Mouse (Mus musculus): ENCODE measurements around the gene Dhrs1. TPM values are rescaled to one million over a fixed set of nuclear protein-coding genes. Genes with fewer than 3 reads are reported as not detected.
"Not testable (repeated sequence)": the region's sequence is repeated elsewhere in the genome, so short reads cannot be mapped to it uniquely, and the experiment has no call there.

Dhrs1 gene
- polyA plus RNA-seq, 1 experiment from 2014 or later, result 70.8 TPM

GRCm38 (mm10) chr14:55768555-55768954 is 23.1 kb upstream of the Dhrs1 start:
- no peak for ATAC-seq (ENCODE audit: low FRiP score)
- 93% methylated on average over 6 of the region's 6 CpGs for WGBS
- no peak overlapping the region for H3K4me2 ChIP-seq (replicated peaks)
- no peak for DNase-seq (ENCODE audit: low spot score)
- H3K4me3 ChIP-seq (replicated peaks; ENCODE audit: low read length), result no peak overlapping the region
- peaks cover 55% of the 10 kb centered on the region for H3K27me3 ChIP-seq (ENCODE audit: control insufficient read depth, insufficient read depth, low read length)
- H3K27ac ChIP-seq, result no peak overlapping the region
- no peaks in the 10 kb centered on the region for H3K9me3 ChIP-seq (ENCODE audit: control insufficient read depth, low read length)
- H3K9ac ChIP-seq, result no peak overlapping the region
- H3K4me1 ChIP-seq (replicated peaks; ENCODE audit: control insufficient read depth, insufficient read depth, low read length), result 0 out of 2 replicates have a peak, but pooled peaks cover 5% of the 10 kb centered on the region
- no peaks in the 10 kb centered on the region for H3K36me3 ChIP-seq (replicated peaks; ENCODE audit: control insufficient read depth, insufficient read depth)

DNA sequence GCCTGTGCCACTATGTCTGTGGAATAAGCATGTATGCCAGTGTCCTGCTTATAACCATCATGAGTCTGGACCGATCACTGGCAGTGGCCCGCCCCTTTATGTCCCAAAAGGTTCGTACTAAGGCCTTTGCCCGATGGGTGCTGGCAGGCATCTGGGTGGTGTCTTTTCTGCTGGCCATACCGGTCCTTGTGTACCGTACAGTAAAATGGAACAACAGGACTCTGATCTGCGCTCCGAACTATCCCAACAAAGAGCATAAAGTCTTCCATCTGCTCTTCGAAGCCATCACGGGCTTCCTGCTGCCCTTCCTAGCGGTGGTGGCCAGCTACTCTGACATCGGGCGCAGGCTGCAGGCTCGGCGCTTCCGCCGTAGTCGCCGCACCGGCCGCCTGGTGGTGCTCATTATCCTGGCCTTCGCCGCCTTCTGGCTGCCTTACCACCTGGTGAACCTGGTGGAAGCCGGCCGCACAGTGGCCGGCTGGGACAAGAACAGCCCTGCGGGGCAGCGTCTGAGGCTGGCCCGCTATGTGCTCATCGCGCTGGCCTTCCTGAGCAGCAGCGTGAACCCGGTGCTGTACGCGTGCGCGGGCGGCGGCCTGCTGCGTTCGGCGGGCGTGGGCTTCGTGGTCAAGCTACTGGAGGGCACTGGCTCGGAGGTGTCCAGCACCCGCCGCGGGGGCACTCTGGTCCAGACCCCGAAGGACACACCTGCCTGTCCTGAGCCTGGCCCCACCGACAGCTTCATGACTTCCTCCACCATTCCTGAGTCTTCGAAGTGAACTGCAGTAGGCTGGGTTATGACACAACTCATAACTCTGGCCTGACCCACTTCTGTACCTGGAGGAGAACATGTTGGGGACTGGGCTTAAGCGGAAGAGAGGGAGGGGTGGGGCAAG is 22.3 kb upstream of the Dhrs1 start:
- no peaks in the 10 kb centered on the region for H3K36me3 ChIP-seq (replicated peaks; ENCODE audit: control insufficient read depth, insufficient read depth)
- H3K27me3 ChIP-seq (ENCODE audit: control insufficient read depth, insufficient read depth, low read length), result peaks cover 60% of the 10 kb centered on the region
- H3K4me1 ChIP-seq (replicated peaks; ENCODE audit: control insufficient read depth, insufficient read depth, low read length), result peaks cover 8% of the 10 kb centered on the region; the same call in 1 of the 2 replicates
- H3K4me3 ChIP-seq (replicated peaks; ENCODE audit: low read length), result peak overlapping the region; percentile 25
- ATAC-seq (ENCODE audit: low FRiP score) (peak; percentile 79), DNase-seq (ENCODE audit: low spot score) (peak; percentile 62)
- peak overlapping the region; percentile 46 for H3K9ac ChIP-seq
- WGBS, result 15% methylated on average over 52 of the region's 52 CpGs
- no peak overlapping the region for H3K27ac ChIP-seq
- H3K4me2 ChIP-seq (replicated peaks), result peak overlapping the region; percentile 55
- no peaks in the 10 kb centered on the region for H3K9me3 ChIP-seq (ENCODE audit: control insufficient read depth, low read length)

DNA sequence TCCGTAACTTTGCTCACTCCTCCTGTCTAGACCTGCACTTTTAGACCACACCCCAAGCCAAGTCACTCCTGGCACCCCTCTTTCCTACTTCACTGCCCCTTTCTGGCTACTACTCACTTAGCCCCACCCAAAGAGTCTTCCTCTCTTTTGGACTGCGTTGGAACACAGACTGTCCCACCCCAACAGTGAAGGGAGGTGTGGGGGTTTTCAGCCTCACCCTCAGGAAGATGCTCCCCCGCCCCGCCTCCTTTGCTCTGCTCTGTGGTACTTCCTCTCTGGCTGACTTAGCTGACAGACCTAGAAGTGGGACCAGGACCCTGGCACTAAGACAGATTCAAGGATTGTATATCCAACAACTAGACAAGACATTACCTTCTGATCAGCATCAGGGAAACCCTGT is 20.2 kb upstream of the Dhrs1 start, which contains the start of gene Ltb4r1:
Gene Ltb4r1, plus strand, starts transcription at position 267 of the 400 bp plus-strand sequence.
- H3K4me1 ChIP-seq (replicated peaks; ENCODE audit: control insufficient read depth, insufficient read depth, low read length), result peaks cover 19% of the 10 kb centered on the region
- H3K4me2 ChIP-seq (replicated peaks), result no peak within 1 kb of the TSS
- H3K4me3 ChIP-seq (replicated peaks; ENCODE audit: low read length), result no peak within 1 kb of the TSS
- ATAC-seq (ENCODE audit: low FRiP score), result no peak
- H3K36me3 ChIP-seq (replicated peaks; ENCODE audit: control insufficient read depth, insufficient read depth), result no peaks in the 10 kb centered on the region
- H3K9me3 ChIP-seq (ENCODE audit: control insufficient read depth, low read length), result no peaks in the 10 kb centered on the region
- no peak within 1 kb of the TSS for H3K9ac ChIP-seq
- H3K27me3 ChIP-seq (ENCODE audit: control insufficient read depth, insufficient read depth, low read length), result peaks cover 71% of the 10 kb centered on the region
- no peak within 1 kb of the TSS for H3K27ac ChIP-seq
- DNase-seq (ENCODE audit: low spot score), result no peak
- WGBS, result 87% methylated on average over 4 of the region's 4 CpGs

GRCm38 (mm10) chr14:55763166-55763565 is 17.7 kb upstream of the Dhrs1 start:
- Histone ChIP-seq H3K4me1 (replicated peaks; ENCODE audit: control insufficient read depth, insufficient read depth, low read length) (peaks cover 19% of the 10 kb centered on the region), H3K4me2 (replicated peaks) (no peak overlapping the region), H3K27me3 (ENCODE audit: control insufficient read depth, insufficient read depth, low read length) (peaks cover 57% of the 10 kb centered on the region), H3K4me3 (replicated peaks; ENCODE audit: low read length) (no peak overlapping the region), H3K9ac (peak overlapping the region; percentile 83; the same call in 1 of the 2 replicates), H3K27ac (no peak overlapping the region), H3K36me3 (replicated peaks; ENCODE audit: control insufficient read depth, insufficient read depth) (no peaks in the 10 kb centered on the region), H3K9me3 (ENCODE audit: control insufficient read depth, low read length) (no peaks in the 10 kb centered on the region)
- 62% methylated on average over 7 of the region's 7 CpGs for WGBS
- DNase-seq (ENCODE audit: low spot score), result no peak
- ATAC-seq (ENCODE audit: low FRiP score), result no peak

GRCm38 (mm10) chr14:55762001-55762821 is 16.7 kb upstream of the Dhrs1 start:
- Histone ChIP-seq H3K27ac (peak overlapping the region; percentile 67), H3K4me2 (replicated peaks) (peak overlapping the region; percentile 90), H3K9ac (peak overlapping the region; percentile 83), H3K4me3 (replicated peaks; ENCODE audit: low read length) (peak overlapping the region; percentile 53), H3K4me1 (replicated peaks; ENCODE audit: control insufficient read depth, insufficient read depth, low read length) (peaks cover 15% of the 10 kb centered on the region), H3K36me3 (replicated peaks; ENCODE audit: control insufficient read depth, insufficient read depth) (no peaks in the 10 kb centered on the region), H3K9me3 (ENCODE audit: control insufficient read depth, low read length) (no peaks in the 10 kb centered on the region), H3K27me3 (ENCODE audit: control insufficient read depth, insufficient read depth, low read length) (peaks cover 50% of the 10 kb centered on the region)
- peak; percentile 69 for ATAC-seq (ENCODE audit: low FRiP score)
- under 1% methylated on average over 77 of the region's 77 CpGs for WGBS
- DNase-seq (ENCODE audit: low spot score), result peak; percentile 55

DNA sequence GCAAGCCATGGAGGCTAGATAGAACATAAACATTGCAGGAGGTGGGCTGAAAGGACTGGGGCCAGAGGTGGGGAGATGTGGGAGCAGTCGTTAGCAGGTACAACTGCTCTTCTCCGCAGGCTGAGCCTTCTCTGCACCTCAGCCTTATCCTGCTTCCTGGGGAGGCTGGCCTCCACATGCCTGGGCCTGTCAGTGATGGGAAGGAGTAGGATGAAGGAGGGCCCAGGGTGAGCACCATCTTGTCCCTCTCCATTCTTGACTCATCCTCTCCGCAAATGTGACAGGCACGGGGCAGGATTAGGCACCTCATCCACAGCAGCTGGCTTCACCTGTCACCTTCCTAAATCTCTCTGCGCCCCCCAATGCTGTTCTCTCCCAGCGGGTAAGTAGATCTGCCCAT is 15.7 kb upstream of the Dhrs1 start, which contains the start of gene Ltb4r2:
Gene Ltb4r2, plus strand, starts transcription at position 266 of the 400 bp plus-strand sequence.
- peak within 1 kb of the TSS; percentile 53 for H3K4me3 ChIP-seq (replicated peaks; ENCODE audit: low read length)
- peaks cover 15% of the 10 kb centered on the region for H3K4me1 ChIP-seq (replicated peaks; ENCODE audit: control insufficient read depth, insufficient read depth, low read length)
- peaks cover 42% of the 10 kb centered on the region for H3K27me3 ChIP-seq (ENCODE audit: control insufficient read depth, insufficient read depth, low read length)
- H3K27ac ChIP-seq, result peak within 1 kb of the TSS; percentile 67
- ATAC-seq (ENCODE audit: low FRiP score) (no peak), DNase-seq (ENCODE audit: low spot score) (no peak)
- H3K9ac ChIP-seq, result peak within 1 kb of the TSS; percentile 83
- WGBS, result 71% methylated on average over 6 of the region's 6 CpGs
- H3K4me2 ChIP-seq (replicated peaks), result peak within 1 kb of the TSS; percentile 90
- no peaks in the 10 kb centered on the region for H3K9me3 ChIP-seq (ENCODE audit: control insufficient read depth, low read length)
- H3K36me3 ChIP-seq (replicated peaks; ENCODE audit: control insufficient read depth, insufficient read depth), result peaks cover 9% of the 10 kb centered on the region

- Histone ChIP-seq H3K4me2 (replicated peaks) (peak overlapping the region; percentile 32), H3K4me1 (replicated peaks; ENCODE audit: control insufficient read depth, insufficient read depth, low read length) (peaks cover 15% of the 10 kb centered on the region), H3K27me3 (ENCODE audit: control insufficient read depth, insufficient read depth, low read length) (peaks cover 32% of the 10 kb centered on the region), H3K36me3 (replicated peaks; ENCODE audit: control insufficient read depth, insufficient read depth) (peaks cover 19% of the 10 kb centered on the region)
- ATAC-seq (ENCODE audit: low FRiP score); H3K9me3 ChIP-seq (ENCODE audit: control insufficient read depth, low read length); H3K9ac ChIP-seq; H3K27ac ChIP-seq; H3K4me3 ChIP-seq (replicated peaks; ENCODE audit: low read length): not testable (repeated sequence)
- 3% methylated on average over 5 of the region's 6 CpGs for WGBS
- peak; percentile 83 for DNase-seq (ENCODE audit: low spot score)
These were observed 14.7 kb upstream of the Dhrs1 start for GRCm38 (mm10) chr14:55760156-55760555.

- Histone ChIP-seq H3K36me3 (replicated peaks; ENCODE audit: control insufficient read depth, insufficient read depth) (peaks cover 37% of the 10 kb centered on the region), H3K4me3 (replicated peaks; ENCODE audit: low read length) (no peak within 1 kb of the TSS), H3K27me3 (ENCODE audit: control insufficient read depth, insufficient read depth, low read length) (peaks cover 15% of the 10 kb centered on the region), H3K4me1 (replicated peaks; ENCODE audit: control insufficient read depth, insufficient read depth, low read length) (peaks cover 15% of the 10 kb centered on the region), H3K4me2 (replicated peaks) (0 out of 2 replicates have a peak within 1 kb of the TSS, but pooled peaks have one; percentile 2), H3K27ac (no peak within 1 kb of the TSS), H3K9me3 (ENCODE audit: control insufficient read depth, low read length) (no peaks in the 10 kb centered on the region), H3K9ac (no peak within 1 kb of the TSS)
- DNase-seq (ENCODE audit: low spot score) (peak; percentile 78), ATAC-seq (ENCODE audit: low FRiP score) (no peak)
- WGBS, result 24% methylated on average over 8 of the region's 8 CpGs
These were observed 12.9 kb upstream of the Dhrs1 start, which contains the start of gene Cideb for GRCm38 (mm10) chr14:55758363-55758784. TSS of gene Cideb (minus strand) at chr14:55758458.

DNA sequence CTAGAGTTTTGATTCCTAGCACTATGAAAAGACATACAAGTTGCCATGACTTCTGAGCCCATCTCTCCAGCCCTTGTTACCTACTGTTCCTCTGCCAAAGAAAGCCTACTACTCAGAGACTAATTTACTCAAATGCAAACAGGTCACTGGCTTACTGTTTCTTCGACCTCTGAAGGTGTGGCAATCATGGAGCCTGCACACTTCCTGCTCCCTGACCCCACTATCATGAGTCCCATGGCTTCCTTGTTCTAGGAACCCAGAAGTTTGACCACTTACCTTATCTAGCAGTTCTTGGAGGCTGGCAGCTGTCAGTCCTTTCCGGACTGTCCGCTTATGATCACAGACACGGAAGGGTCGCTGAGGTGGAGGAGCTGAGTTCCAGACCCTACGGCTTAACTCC is 12.1 kb upstream of the Dhrs1 start:
- no peak for DNase-seq (ENCODE audit: low spot score)
- H3K9ac ChIP-seq, result no peak overlapping the region
- WGBS, result 87% methylated on average over 6 of the region's 6 CpGs

More for the DNA sequence above, 12.1 kb upstream of the Dhrs1 start:
- peaks cover 10% of the 10 kb centered on the region for H3K4me1 ChIP-seq (replicated peaks; ENCODE audit: control insufficient read depth, insufficient read depth, low read length)
- no peak overlapping the region for H3K4me2 ChIP-seq (replicated peaks)
- H3K27ac ChIP-seq, result no peak overlapping the region
- H3K4me3 ChIP-seq (replicated peaks; ENCODE audit: low read length), result no peak overlapping the region
- no peaks in the 10 kb centered on the region for H3K9me3 ChIP-seq (ENCODE audit: control insufficient read depth, low read length)
- H3K36me3 ChIP-seq (replicated peaks; ENCODE audit: control insufficient read depth, insufficient read depth), result peaks cover 45% of the 10 kb centered on the region
- peaks cover 11% of the 10 kb centered on the region for H3K27me3 ChIP-seq (ENCODE audit: control insufficient read depth, insufficient read depth, low read length)
- ATAC-seq (ENCODE audit: low FRiP score), result no peak

All from hindbrain, embryonic 14.5 days (tissue).